In the genomic region with DNA sequence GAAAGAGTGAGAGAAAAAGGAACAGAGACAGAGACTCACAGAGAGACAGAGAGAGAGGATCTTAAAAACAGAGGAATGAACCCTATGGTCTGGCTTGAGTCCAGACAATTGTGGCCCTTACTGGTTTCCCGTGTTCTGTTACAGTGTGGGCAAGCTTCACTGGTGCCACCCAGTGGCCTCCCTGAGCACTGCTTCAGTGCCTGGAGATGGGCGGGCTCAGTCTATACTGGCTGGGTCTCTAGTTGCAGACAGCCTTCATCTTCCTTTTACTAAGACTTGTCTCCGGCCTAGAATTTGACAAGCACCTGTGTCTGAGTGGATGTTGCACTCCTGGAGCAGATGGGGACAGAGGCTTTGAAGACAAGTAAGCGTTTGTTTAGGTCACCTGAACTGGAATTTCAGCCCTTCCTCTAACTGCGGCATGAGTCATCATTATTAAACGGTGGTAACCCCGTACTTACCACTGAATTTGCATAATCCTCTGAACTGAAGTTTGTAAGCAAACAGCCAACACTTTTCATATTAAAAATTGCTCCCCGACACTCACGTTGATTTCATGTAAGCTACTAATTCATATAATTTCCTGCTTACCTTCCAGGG, we compare ENCODE assay signal across 8 mouse cellular contexts. TPM values are rescaled to one million over a fixed set of nuclear protein-coding genes. Genes with fewer than 3 reads are reported as not detected.
DNase-seq lines count a peak whose midpoint lies in the region; ATAC-seq and TF ChIP-seq lines count a peak whose summit lies in the region.

No protein-coding gene starts in this region.

- intact Hi-C loops in gastrocnemius, adult 2 months (cut with DNase I), result loop anchor here (2.0 kb wide), 2 partner anchors 62 to 94 kb away; no protein-coding TSS in a partner anchor
- intact Hi-C loops in left cerebral cortex, postnatal 36 days (cut with DNase I), result loop anchor here (2.0 to 5.0 kb wide), 3 partner anchors 60 to 652 kb away; no protein-coding TSS in a partner anchor

- TF ChIP-seq CTCF in gastrocnemius, adult 2 months (IDR thresholded peaks at IDR 0.05), result peak; percentile 93
- TF ChIP-seq CTCF in intestine, postnatal 0 days (IDR thresholded peaks at IDR 0.05; ENCODE audit: low read depth), result peak; percentile 89
- peak; percentile 91 for TF ChIP-seq CTCF in spleen, adult 2 months (IDR thresholded peaks at IDR 0.05; ENCODE audit: extremely low read depth, insufficient read depth, insufficient read length, insufficient replicate concordance)

- ATAC-seq in intestine, postnatal 0 days, result 0 out of 2 replicates have a peak, but pooled peaks have one; percentile 56
- ATAC-seq in midbrain, embryonic 11.5 days (ENCODE audit: low FRiP score), result peak; percentile 52; the same call in 1 of the 2 replicates

- no peaks in the 10 kb centered on the region for H3K9me3 ChIP-seq in intestine, postnatal 0 days (ENCODE audit: control insufficient read depth)
- H3K9me3 ChIP-seq in midbrain, embryonic 11.5 days (ENCODE audit: control insufficient read depth, low read length), result no peaks in the 10 kb centered on the region

- H3K4me2 ChIP-seq in intestine, postnatal 0 days (replicated peaks; ENCODE audit: low read depth), result no peak overlapping the region
- no peak overlapping the region for H3K4me2 ChIP-seq in midbrain, embryonic 11.5 days

- no peak for TF ChIP-seq POLR2A in spleen, adult 2 months (IDR thresholded peaks at IDR 0.05; ENCODE audit: low read depth, low read length)

- H3K4me3 ChIP-seq in gastrocnemius, adult 2 months, result no peak overlapping the region
- H3K4me3 ChIP-seq in intestine, postnatal 0 days (ENCODE audit: low read depth, low read length), result no peak overlapping the region
- H3K4me3 ChIP-seq in midbrain, embryonic 11.5 days (ENCODE audit: low read depth, low read length), result no peak overlapping the region
- no peak overlapping the region for H3K4me3 ChIP-seq in spleen, adult 2 months (ENCODE audit: extremely low read depth, insufficient read depth, insufficient read length)

- H3K4me1 ChIP-seq in intestine, postnatal 0 days (replicated peaks; ENCODE audit: control insufficient read depth, insufficient read depth, low read length), result no peaks in the 10 kb centered on the region
- H3K4me1 ChIP-seq in midbrain, embryonic 11.5 days (ENCODE audit: control insufficient read depth, insufficient read depth, low read length), result no peaks in the 10 kb centered on the region
- peaks cover 16% of the 10 kb centered on the region for H3K4me1 ChIP-seq in spleen, adult 2 months (ENCODE audit: control insufficient read depth, insufficient read depth, insufficient read length)

- 50% methylated on average over 9 of the region's 9 CpGs for WGBS in intestine, postnatal 0 days
- 57% methylated on average over 9 of the region's 9 CpGs for WGBS in midbrain, embryonic 11.5 days
- WGBS in spleen, adult 2 months, result 15% methylated on average over 9 of the region's 9 CpGs

- H3K27me3 ChIP-seq in intestine, postnatal 0 days (replicated peaks; ENCODE audit: control insufficient read depth, insufficient read depth, low read length), result no peaks in the 10 kb centered on the region
- no peaks in the 10 kb centered on the region for H3K27me3 ChIP-seq in midbrain, embryonic 11.5 days (ENCODE audit: control insufficient read depth, insufficient read depth, low read length)
- H3K27me3 ChIP-seq in spleen, adult 2 months (ENCODE audit: control insufficient read depth, insufficient read depth, low read length), result no peaks in the 10 kb centered on the region

- no peak overlapping the region for H3K9ac ChIP-seq in intestine, postnatal 0 days (ENCODE audit: low read depth, low read length)
- no peak overlapping the region for H3K9ac ChIP-seq in midbrain, embryonic 11.5 days (ENCODE audit: low read length)

- no peaks in the 10 kb centered on the region for H3K36me3 ChIP-seq in intestine, postnatal 0 days (ENCODE audit: control insufficient read depth, insufficient read depth)
- no peaks in the 10 kb centered on the region for H3K36me3 ChIP-seq in midbrain, embryonic 11.5 days (ENCODE audit: control insufficient read depth, insufficient read depth, low read length)
- H3K36me3 ChIP-seq in spleen, adult 2 months (ENCODE audit: control insufficient read depth, insufficient read depth, low read length), result no peaks in the 10 kb centered on the region

- peak; percentile 69 for DNase-seq in ovary, postnatal 36 days (ENCODE audit: low spot score)
- no peak for DNase-seq in ovary, adult 18-20 months (ENCODE audit: low spot score)
- peak; percentile 66 to 80 for DNase-seq in cerebellum, postnatal 25 days
- DNase-seq in gastrocnemius, adult 2 months, result peak; percentile 70
- peak; percentile 60 to 69 for DNase-seq in left cerebral cortex, postnatal 36 days (ENCODE audit: low spot score in 2 of 2)
- peak; percentile 92 for DNase-seq in midbrain, embryonic 11.5 days (ENCODE audit: low spot score, missing footprints)
- peak; percentile 51 to 78 for DNase-seq in spleen, adult 2 months (ENCODE audit: low read depth in 1 of 2, low spot score in 2 of 2)

- H3K27ac ChIP-seq in gastrocnemius, adult 2 months, result no peak overlapping the region
- no peak overlapping the region for H3K27ac ChIP-seq in intestine, postnatal 0 days (ENCODE audit: low read depth, low read length)
- H3K27ac ChIP-seq in midbrain, embryonic 11.5 days (ENCODE audit: low read depth, low read length), result no peak overlapping the region
- H3K27ac ChIP-seq in spleen, adult 2 months (ENCODE audit: insufficient read depth, low read length), result no peak overlapping the region

RNA-seq across cellular contexts. Expression of gene Il12a, which starts 18.9 kb away (rescaled TPM):
- total RNA-seq in gastrocnemius, adult 2 months (2021), result 1 to 10 TPM; 4.1 to 4.8 TPM
- polyA plus RNA-seq in intestine, postnatal 0 days (2015; fragmentation: Nextera tagmentation; extraction: Ambion mirVana), result not detected in 2 replicates
- total RNA-seq in left cerebral cortex, postnatal 36 days (2021), result 1 to 10 TPM; 3.1 to 4.3 TPM
- polyA plus RNA-seq in midbrain, embryonic 11.5 days (2014; fragmentation: Nextera tagmentation; extraction: Ambion mirVana), result 0.14 TPM in 1 of 2 replicates, not detected in the other
- 7.3 and 9.8 TPM in 2 replicates for polyA plus RNA-seq in spleen, adult 2 months (2012; rRNA removed)
